Mouse (Mus musculus) thymus, postnatal 25 days (tissue): ENCODE data around the gene Vgll4.

Source experiments
- DNase-seq: peaks from one replicate; pipeline ENCODE4 v3.0.0; 2022

Gene Vgll4

GRCm38 (mm10) chr6:114969213-114970120 is at the start of gene Vgll4:
Vgll4 (minus strand) TSS chr6:114969994.
- DNase-seq, result peak; percentile 8

- no peak for DNase-seq
Measured at GRCm38 (mm10) chr6:115015461-115015860, 45.7 kb upstream of the Vgll4 start.

- no peak for DNase-seq
Measured at GRCm38 (mm10) chr6:115013574-115013973, 43.8 kb upstream of the Vgll4 start.

GRCm38 (mm10) chr6:115011792-115012191 is 42.0 kb upstream of the Vgll4 start:
- DNase-seq, result no peak

GRCm38 (mm10) chr6:115010815-115011214 is 41.0 kb upstream of the Vgll4 start:
- no peak for DNase-seq

GRCm38 (mm10) chr6:115010304-115010703 is 40.5 kb upstream of the Vgll4 start:
- DNase-seq, result no peak

- DNase-seq, result peak; percentile 74
Measured at GRCm38 (mm10) chr6:115007728-115008127, 37.9 kb upstream of the Vgll4 start.

- DNase-seq, result no peak
Measured at GRCm38 (mm10) chr6:115006948-115007347, 37.2 kb upstream of the Vgll4 start.

- no peak for DNase-seq
Measured at GRCm38 (mm10) chr6:115006065-115006464, 36.3 kb upstream of the Vgll4 start.

GRCm38 (mm10) chr6:115005351-115005890 is 35.6 kb upstream of the Vgll4 start:
- DNase-seq, result no peak

GRCm38 (mm10) chr6:115004636-115005035 is 34.8 kb upstream of the Vgll4 start:
- no peak for DNase-seq

GRCm38 (mm10) chr6:114998374-114999031 is 28.7 kb upstream of the Vgll4 start:
- no peak for DNase-seq

- DNase-seq, result no peak
Measured at GRCm38 (mm10) chr6:114997471-114997870, 27.7 kb upstream of the Vgll4 start.

GRCm38 (mm10) chr6:114996910-114997309 is 27.1 kb upstream of the Vgll4 start:
- DNase-seq, result no peak

- DNase-seq, result no peak
Measured at GRCm38 (mm10) chr6:114994079-114994478, 24.3 kb upstream of the Vgll4 start.

GRCm38 (mm10) chr6:114993659-114994058 is 23.9 kb upstream of the Vgll4 start:
- DNase-seq, result no peak

GRCm38 (mm10) chr6:114991909-114992308 is 22.1 kb upstream of the Vgll4 start:
- no peak for DNase-seq

GRCm38 (mm10) chr6:114988619-114988980 is 18.8 kb upstream of the Vgll4 start:
- no peak for DNase-seq

GRCm38 (mm10) chr6:114987966-114988618 is 18.3 kb upstream of the Vgll4 start:
- no peak for DNase-seq

- DNase-seq, result no peak
Measured at GRCm38 (mm10) chr6:114982671-114983070, 12.9 kb upstream of the Vgll4 start.

GRCm38 (mm10) chr6:114979715-114980114 is 9.9 kb upstream of the Vgll4 start:
- no peak for DNase-seq

- no peak for DNase-seq
Measured at GRCm38 (mm10) chr6:114976915-114977419, 7.2 kb upstream of the Vgll4 start.

GRCm38 (mm10) chr6:114974331-114974730 is 4.5 kb upstream of the Vgll4 start:
- DNase-seq, result no peak
